Mouse (Mus musculus) C2C12 (cell line): ENCODE measurements around the gene Tgfbi. TPM values are rescaled to one million over a fixed set of nuclear protein-coding genes. Genes with fewer than 3 reads are reported as not detected.

Experiments
- H3K27me3 ChIP-seq: one replicate; pipeline ENCODE4 v1.6.1; 2011; ENCODE audit not compliant: control insufficient read depth, insufficient read depth, insufficient read length
- H3K36me3 ChIP-seq: one replicate; pipeline ENCODE4 v1.6.1; 2011; ENCODE audit not compliant: control insufficient read depth, insufficient read depth
- H3K4me3 ChIP-seq: one replicate; pipeline ENCODE4 v1.5.1; 2011; ENCODE audit warnings: mild to moderate bottlenecking, control low read depth; ENCODE audit not compliant: poor library complexity, insufficient read depth, severe bottlenecking
- H3K79me2 ChIP-seq: one replicate; pipeline ENCODE4 v1.6.1; 2011; ENCODE audit not compliant: control insufficient read depth, insufficient read depth
- H3K79me3 ChIP-seq: one replicate; pipeline ENCODE4 v1.6.1; 2011; ENCODE audit warnings: low read depth, control low read depth
- H3ac ChIP-seq: one replicate; pipeline ENCODE3; 2011; ENCODE audit warnings: low read depth; ENCODE audit not compliant: control insufficient read depth, insufficient read length
- CEBPB ChIP-seq: IDR thresholded peaks from one replicate; pipeline ENCODE4 v1.6.1; 2011; ENCODE audit warnings: low read depth, mild to moderate bottlenecking, control low read depth, moderate library complexity
- CTCF ChIP-seq: IDR thresholded peaks from one replicate; pipeline ENCODE4 v1.5.1; 2011; ENCODE audit not compliant: control insufficient read depth, insufficient read depth, insufficient read length
- FOSL1 ChIP-seq: IDR thresholded peaks from one replicate; pipeline ENCODE4 v1.8.0; 2011; ENCODE audit warnings: mild to moderate bottlenecking, low read length; ENCODE audit not compliant: poor library complexity, insufficient read depth, severe bottlenecking
- MAX ChIP-seq: IDR thresholded peaks from one replicate; pipeline ENCODE4 v1.6.1; 2011; ENCODE audit warnings: mild to moderate bottlenecking, control low read depth
- MYOD1 ChIP-seq: IDR thresholded peaks from one replicate; pipeline ENCODE4 v1.6.1; 2011; ENCODE audit warnings: low read depth; ENCODE audit not compliant: control insufficient read depth, insufficient read length
- MYOG ChIP-seq: IDR thresholded peaks from one replicate; pipeline ENCODE4 v1.6.1; 2011; ENCODE audit not compliant: control insufficient read depth, insufficient read length; ENCODE audit errors: extremely low read depth
- USF1 ChIP-seq: IDR thresholded peaks from one replicate; pipeline ENCODE4 v1.6.1; 2011; ENCODE audit warnings: low read depth, mild to moderate bottlenecking, control low read depth, moderate library complexity
- polyA plus RNA-seq: library from polyadenylated mRNA; unstranded; fragments of >200 nt; fragmentation: generic; extraction: Trizol; gene quantifications from one replicate; pipeline ENCODE4 v1.2.1, GENCODE M21; 2012; ENCODE audit warnings: missing spikeins

Gene Tgfbi
- polyA plus RNA-seq, 1 experiment: 0.48 TPM

GRCm38 (mm10) chr13:56677731-56678130 is 68.4 kb downstream of the Tgfbi start:
- Histone ChIP-seq H3K79me3 (no peaks in the 10 kb centered on the region), H3ac (no peak overlapping the region), H3K79me2 (no peaks in the 10 kb centered on the region), H3K4me3 (no peak overlapping the region), H3K27me3 (no peaks in the 10 kb centered on the region), H3K36me3 (no peaks in the 10 kb centered on the region)
- TF ChIP-seq MYOD1 (no peak), MYOG (no peak), FOSL1 (no peak), USF1 (no peak), MAX (no peak)

GRCm38 (mm10) chr13:56678188-56678787 is 69.0 kb downstream of the Tgfbi start:
- Histone ChIP-seq H3K27me3 (no peaks in the 10 kb centered on the region), H3ac (no peak overlapping the region), H3K79me2 (no peaks in the 10 kb centered on the region), H3K79me3 (no peaks in the 10 kb centered on the region), H3K4me3 (no peak overlapping the region), H3K36me3 (no peaks in the 10 kb centered on the region)
- no peak for TF ChIP-seq FOSL1

- Histone ChIP-seq H3K79me3 (no peaks in the 10 kb centered on the region), H3K27me3 (no peaks in the 10 kb centered on the region), H3K36me3 (no peaks in the 10 kb centered on the region), H3K4me3 (no peak overlapping the region), H3K79me2 (no peaks in the 10 kb centered on the region), H3ac (no peak overlapping the region)
- TF ChIP-seq CTCF (no peak), MYOD1 (peak; percentile 12)
These were observed 69.6 kb downstream of the Tgfbi start for GRCm38 (mm10) chr13:56678826-56679504.

GRCm38 (mm10) chr13:56681924-56682323 is 72.6 kb downstream of the Tgfbi start:
- no peaks in the 10 kb centered on the region for H3K79me2 ChIP-seq
- no peaks in the 10 kb centered on the region for H3K36me3 ChIP-seq
- no peak overlapping the region for H3ac ChIP-seq
- H3K27me3 ChIP-seq: peaks cover 12% of the 10 kb centered on the region
- TF ChIP-seq MYOD1 (no peak), FOSL1 (no peak), MYOG (no peak), CTCF (no peak), MAX (no peak), USF1 (no peak), CEBPB (no peak)
- H3K79me3 ChIP-seq: no peaks in the 10 kb centered on the region
- no peak overlapping the region for H3K4me3 ChIP-seq

GRCm38 (mm10) chr13:56682326-56682725 is 73.0 kb downstream of the Tgfbi start:
- Histone ChIP-seq H3K79me3 (no peaks in the 10 kb centered on the region), H3K4me3 (no peak overlapping the region), H3ac (no peak overlapping the region), H3K27me3 (peaks cover 12% of the 10 kb centered on the region), H3K79me2 (no peaks in the 10 kb centered on the region), H3K36me3 (no peaks in the 10 kb centered on the region)
- no peak for TF ChIP-seq FOSL1
- no peak for TF ChIP-seq CTCF
- no peak for TF ChIP-seq MYOG
- TF ChIP-seq USF1: no peak
- no peak for TF ChIP-seq MAX
- TF ChIP-seq CEBPB: no peak
- no peak for TF ChIP-seq MYOD1

GRCm38 (mm10) chr13:56683306-56683705 is 74.0 kb downstream of the Tgfbi start:
- Histone ChIP-seq H3K36me3 (no peaks in the 10 kb centered on the region), H3K4me3 (no peak overlapping the region), H3K27me3 (peaks cover 22% of the 10 kb centered on the region), H3K79me2 (no peaks in the 10 kb centered on the region), H3K79me3 (no peaks in the 10 kb centered on the region), H3ac (no peak overlapping the region)
- no peak for TF ChIP-seq MAX
- TF ChIP-seq USF1: no peak
- no peak for TF ChIP-seq FOSL1

Other genes with a start within 250 kb of the Tgfbi start
- gene Gm3045, start 182.9 kb upstream of the Tgfbi start, polyA plus RNA-seq: not detected
- gene Slc25a48, start 171.2 kb upstream of the Tgfbi start, polyA plus RNA-seq: 0.05 TPM
- not detected for gene Il9, start 127.3 kb upstream of the Tgfbi start, polyA plus RNA-seq
- 0.09 TPM for gene Fbxl21, start 87.1 kb upstream of the Tgfbi start, polyA plus RNA-seq
- gene Lect2, start 61.0 kb upstream of the Tgfbi start, polyA plus RNA-seq: not detected
- 12.4 TPM for gene Smad5, start 93.5 kb downstream of the Tgfbi start, polyA plus RNA-seq
- 0.04 TPM for gene Gm45623, start 144.3 kb downstream of the Tgfbi start, polyA plus RNA-seq